Mouse (Mus musculus): ENCODE data around the gene Coasy.
A peak's percentile ranks its signal among the peaks of the same experiment; 100 is the strongest.

Coasy gene

GRCm38 (mm10) chr11:101082208-101083082 is at the start of gene Coasy:
Gene Coasy, plus strand, starts transcription at chr11:101082565.
- DNase-seq (ENCODE audit: low spot score in 2 of 2), result peak; percentile 85 to 88

- no peak for DNase-seq (ENCODE audit: low spot score in 2 of 2)
Observed at GRCm38 (mm10) chr11:101033856-101034500, 48.4 kb upstream of the Coasy start.

GRCm38 (mm10) chr11:101034614-101035327 is 47.6 kb upstream of the Coasy start:
- DNase-seq (ENCODE audit: low spot score in 2 of 2), result no peak

GRCm38 (mm10) chr11:101035328-101035695 is 47.1 kb upstream of the Coasy start:
- DNase-seq (ENCODE audit: low spot score in 2 of 2), result no peak

GRCm38 (mm10) chr11:101037795-101038194 is 44.6 kb upstream of the Coasy start:
- DNase-seq (ENCODE audit: low spot score in 2 of 2), result no peak

- no peak for DNase-seq (ENCODE audit: low spot score in 2 of 2)
Observed at GRCm38 (mm10) chr11:101045826-101046225, 36.5 kb upstream of the Coasy start.

- no peak for DNase-seq (ENCODE audit: low spot score in 2 of 2)
Observed at GRCm38 (mm10) chr11:101046440-101046839, 35.9 kb upstream of the Coasy start.

- DNase-seq (ENCODE audit: low spot score in 2 of 2), result no peak
Observed at GRCm38 (mm10) chr11:101047502-101047901, 34.9 kb upstream of the Coasy start.

GRCm38 (mm10) chr11:101050359-101050758 is 32.0 kb upstream of the Coasy start:
- no peak for DNase-seq (ENCODE audit: low spot score in 2 of 2)

- no peak for DNase-seq (ENCODE audit: low spot score in 2 of 2)
Observed at GRCm38 (mm10) chr11:101051051-101051493, 31.3 kb upstream of the Coasy start.

- DNase-seq (ENCODE audit: low spot score in 2 of 2), result no peak
Observed at GRCm38 (mm10) chr11:101051617-101052016, 30.7 kb upstream of the Coasy start.

GRCm38 (mm10) chr11:101052751-101053473 is 29.5 kb upstream of the Coasy start:
- DNase-seq (ENCODE audit: low spot score in 2 of 2), result peak; percentile 47 to 59

- DNase-seq (ENCODE audit: low spot score in 2 of 2), result no peak
Observed at GRCm38 (mm10) chr11:101053974-101054373, 28.4 kb upstream of the Coasy start.

- no peak for DNase-seq (ENCODE audit: low spot score in 2 of 2)
Observed at GRCm38 (mm10) chr11:101055418-101055817, 26.9 kb upstream of the Coasy start.

GRCm38 (mm10) chr11:101056885-101057284 is 25.5 kb upstream of the Coasy start:
- DNase-seq (ENCODE audit: low spot score in 2 of 2), result peak; percentile 61 to 69

GRCm38 (mm10) chr11:101057860-101058259 is 24.5 kb upstream of the Coasy start:
- peak; percentile 79 to 87 for DNase-seq (ENCODE audit: low spot score in 2 of 2)

GRCm38 (mm10) chr11:101058726-101059125 is 23.6 kb upstream of the Coasy start:
- DNase-seq (ENCODE audit: low spot score in 2 of 2), result peak; percentile 70 to 85

- DNase-seq (ENCODE audit: low spot score in 2 of 2), result no peak
Observed at GRCm38 (mm10) chr11:101059473-101059872, 22.9 kb upstream of the Coasy start.

- DNase-seq (ENCODE audit: low spot score in 2 of 2), result peak; percentile 82 to 87
Observed at GRCm38 (mm10) chr11:101060126-101060525, 22.2 kb upstream of the Coasy start.

GRCm38 (mm10) chr11:101061049-101061448 is 21.3 kb upstream of the Coasy start:
- DNase-seq (ENCODE audit: low spot score in 2 of 2), result no peak

- peak; percentile 84 to 87 for DNase-seq (ENCODE audit: low spot score in 2 of 2)
Observed at GRCm38 (mm10) chr11:101062165-101062884, 20.0 kb upstream of the Coasy start.
